Mouse (Mus musculus) layer of hippocampus, adult 8-10 months (tissue): ENCODE measurements around the gene Gm20741. TPM values are rescaled to one million over a fixed set of nuclear protein-coding genes. Genes with fewer than 3 reads are reported as not detected.

Experiments used
- DNase-seq, 2 experiments: peaks; one replicate each; pipeline ENCODE4 v3.0.0; 2022; ENCODE audit warnings: low spot score in 2 of 2
- total RNA-seq, 4 experiments: library from RNA; stranded (reverse); gene quantifications; 2 replicates each; pipeline ENCODE4 v1.2.4; 2022

Gm20741 gene
- total RNA-seq: not detected

DNA sequence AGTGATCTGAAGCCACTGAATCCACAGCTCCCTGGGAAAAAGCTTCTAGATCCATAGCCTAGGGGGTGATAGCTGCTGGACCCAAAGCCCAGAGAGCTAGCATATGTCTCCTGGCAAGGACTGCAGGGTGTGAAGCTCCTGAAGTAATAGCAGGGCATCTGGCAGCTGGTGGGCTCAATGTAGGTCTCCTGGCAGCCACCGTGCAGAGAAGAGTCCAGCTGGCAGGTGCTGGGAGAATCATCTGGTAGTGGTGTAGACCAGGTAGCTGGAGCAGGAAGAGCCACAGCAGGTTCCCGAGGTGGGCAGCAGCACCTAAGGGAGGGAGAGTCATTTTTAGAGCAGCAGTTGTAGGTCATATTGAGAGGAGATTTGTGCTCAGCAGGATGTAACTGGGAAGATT is at the start of gene Gm20741:
Gm20741 (minus strand) TSS at position 394 of the 400 bp plus-strand sequence.
- no peak for DNase-seq

- DNase-seq: no peak
Measured at GRCm38 (mm10) chr16:88851450-88851849, 39.4 kb upstream of the Gm20741 start.

GRCm38 (mm10) chr16:88848558-88848957 is 36.5 kb upstream of the Gm20741 start:
- DNase-seq: no peak

DNA sequence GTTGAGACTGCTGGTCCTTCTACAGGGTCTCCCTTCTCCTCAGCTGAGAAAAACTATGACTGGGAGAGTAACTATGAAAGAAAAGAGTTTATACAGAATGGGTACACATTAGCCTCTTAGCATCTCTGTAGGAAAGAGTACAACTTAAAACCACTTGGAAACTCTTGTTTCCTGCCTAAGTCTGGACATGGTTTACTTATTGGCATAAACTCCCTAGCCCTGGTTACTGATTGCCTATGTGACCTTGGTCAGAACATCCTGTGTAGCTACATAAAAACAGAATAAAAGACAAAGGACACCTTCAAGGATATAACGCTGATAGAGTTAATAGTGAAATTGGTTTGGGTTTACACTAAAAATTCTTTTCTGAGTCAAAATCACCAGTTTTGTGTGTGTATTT is 35.3 kb upstream of the Gm20741 start:
- DNase-seq: no peak

GRCm38 (mm10) chr16:88826978-88827377 is 15.0 kb upstream of the Gm20741 start:
- DNase-seq: no peak

- DNase-seq: peak in 1 of 2 experiments; percentile 11
Measured at GRCm38 (mm10) chr16:88826095-88826652, 14.2 kb upstream of the Gm20741 start, which contains the start of gene Krtap14. Gene Krtap14 (minus strand): TSS chr16:88826145.

DNA sequence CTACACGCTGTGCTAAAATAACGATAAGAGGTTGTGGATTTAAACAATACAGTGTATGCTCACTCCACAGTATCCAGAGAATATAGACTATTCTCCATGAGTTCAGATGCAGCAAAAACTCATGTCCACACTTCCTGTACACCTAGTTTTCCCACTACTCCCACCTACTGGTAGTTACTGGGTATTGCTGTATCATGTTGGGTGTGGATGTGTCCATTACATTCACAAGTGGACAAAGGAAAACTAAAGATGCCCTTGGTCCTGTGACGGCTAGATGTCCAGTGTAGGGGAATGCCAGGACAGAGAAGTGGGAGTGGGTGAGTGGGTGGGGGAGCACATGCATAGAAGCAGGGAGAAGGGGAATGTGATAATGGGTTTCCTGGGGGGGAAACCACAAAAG is 11.7 kb upstream of the Gm20741 start:
- DNase-seq: no peak

DNA sequence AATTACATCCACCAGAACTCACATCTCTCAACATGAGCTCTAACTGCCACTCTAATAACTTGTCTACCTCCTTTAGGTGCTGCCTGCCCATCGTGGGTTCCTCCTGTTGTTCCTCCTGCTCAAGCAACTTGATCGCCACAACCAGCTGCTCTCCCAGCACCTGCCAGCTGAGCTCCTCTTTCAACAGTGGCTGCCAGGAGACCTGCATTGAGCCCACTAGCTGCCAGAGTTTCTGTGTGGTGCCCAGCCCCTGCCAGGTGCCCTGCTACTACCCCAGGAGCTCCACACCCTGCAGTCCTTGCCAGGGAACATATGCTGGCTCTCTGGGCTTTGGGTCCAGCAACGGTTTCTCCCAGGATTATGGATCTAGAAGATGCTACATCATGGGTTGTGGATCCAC is 8.0 kb upstream of the Gm20741 start, which contains the start of gene Krtap15:
Krtap15 (plus strand) TSS at position 150 of the 400 bp plus-strand sequence.
- no peak for DNase-seq

GRCm38 (mm10) chr16:88786786-88787185 is 25.2 kb downstream of the Gm20741 start:
- DNase-seq: no peak

DNA sequence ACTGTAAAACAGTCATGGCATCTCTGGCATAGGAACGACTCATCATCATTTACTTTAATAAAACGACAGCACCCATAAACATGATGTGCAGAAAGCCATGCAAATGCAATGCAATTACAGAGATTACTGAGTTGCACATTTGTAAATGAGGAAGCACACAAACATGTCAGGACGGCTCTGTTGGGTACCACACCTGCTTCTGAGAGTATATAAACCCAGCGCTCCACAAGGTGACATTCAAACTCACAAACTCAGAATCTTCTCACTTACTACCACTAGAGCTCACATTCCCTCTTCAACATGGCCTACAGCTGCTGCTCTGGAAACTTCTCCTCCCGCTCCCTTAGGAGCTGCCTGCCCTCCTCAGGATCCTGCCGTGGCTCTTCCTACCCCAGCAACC is 34.4 kb downstream of the Gm20741 start, which contains the start of gene Gm5965:
Gm5965 (plus strand) TSS at position 301 of the 400 bp plus-strand sequence.
- no peak for DNase-seq

GRCm38 (mm10) chr16:88774106-88774505 is 37.9 kb downstream of the Gm20741 start, which contains the start of gene 2310057N15Rik:
Gene 2310057N15Rik (minus strand): TSS chr16:88774206.
- DNase-seq: no peak

Other genes with a start within 250 kb of the Gm20741 start
- not detected for gene Cldn8, start 249.0 kb downstream of the Gm20741 start, total RNA-seq
- gene Krtap24-1, start 199.9 kb downstream of the Gm20741 start, total RNA-seq: not detected
- gene 2310079G19Rik, start 184.6 kb downstream of the Gm20741 start, total RNA-seq: not detected
- not detected for gene Krtap26-1, start 164.4 kb downstream of the Gm20741 start, total RNA-seq
- not detected for gene Krtap27-1, start 140.5 kb downstream of the Gm20741 start, total RNA-seq
- gene 2310061N02Rik, start 104.3 kb downstream of the Gm20741 start, total RNA-seq: not detected
- not detected for gene Krtap13-1, start 83.4 kb downstream of the Gm20741 start, total RNA-seq
- not detected for gene Krtap13, start 60.6 kb downstream of the Gm20741 start, total RNA-seq
- not detected for gene 2310034C09Rik, start 53.4 kb downstream of the Gm20741 start, total RNA-seq
- not detected for gene 2310057N15Rik, start 38.0 kb downstream of the Gm20741 start, total RNA-seq
- not detected for gene Gm5965, start 34.3 kb downstream of the Gm20741 start, total RNA-seq
- not detected for gene Krtap15, start 8.0 kb upstream of the Gm20741 start, total RNA-seq
- not detected for gene Krtap14, start 13.9 kb upstream of the Gm20741 start, total RNA-seq
- not detected for gene Krtap19-1, start 57.2 kb upstream of the Gm20741 start, total RNA-seq
- gene Krtap19-2, start 62.0 kb upstream of the Gm20741 start, total RNA-seq: not detected
- not detected for gene Krtap19-3, start 65.8 kb upstream of the Gm20741 start, total RNA-seq
- not detected for gene Krtap19-4, start 72.9 kb upstream of the Gm20741 start, total RNA-seq
- gene Krtap19-5, start 84.2 kb upstream of the Gm20741 start, total RNA-seq: not detected
- gene Krtap19-9b, start 120.0 kb upstream of the Gm20741 start, total RNA-seq: not detected
- not detected for gene Krtap16-3, start 150.7 kb upstream of the Gm20741 start, total RNA-seq
- not detected for gene Krtap22-2, start 198.5 kb upstream of the Gm20741 start, total RNA-seq
- not detected for gene Gm10229, start 203.1 kb upstream of the Gm20741 start, total RNA-seq
- not detected for gene Krtap6-1, start 219.5 kb upstream of the Gm20741 start, total RNA-seq
- gene Gm10228, start 229.3 kb upstream of the Gm20741 start, total RNA-seq: not detected
- not detected for gene Krtap6-5, start 235.7 kb upstream of the Gm20741 start, total RNA-seq